Mouse (Mus musculus): Measurements from ENCODE around the gene Farp1. TPM values are rescaled to one million over a fixed set of nuclear protein-coding genes. Genes with fewer than 3 reads are reported as not detected.
A peak's percentile ranks its signal among the peaks of the same experiment; 100 is the strongest.

Farp1 gene
- polyA plus RNA-seq, 1 experiment: 12.4 TPM

DNA sequence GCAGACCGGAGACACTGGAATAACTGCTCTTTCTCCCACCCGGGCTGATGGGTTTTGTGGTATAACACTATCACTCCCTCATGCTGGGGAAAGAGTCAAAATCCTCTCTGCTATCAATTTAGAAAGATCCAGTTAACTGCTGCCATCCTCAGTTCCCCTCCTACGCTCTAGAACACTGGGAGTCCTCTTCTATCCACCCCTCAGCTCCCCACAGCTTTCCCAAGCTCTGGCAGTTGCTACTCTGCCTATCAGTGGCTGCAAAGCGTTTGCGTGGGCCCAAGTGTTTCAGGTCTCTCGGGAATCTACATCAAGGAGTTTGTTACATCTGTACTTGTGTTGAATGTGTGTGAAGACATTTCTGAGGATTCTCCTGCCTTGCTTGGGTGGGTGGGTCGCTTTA is 287.6 kb downstream of the Farp1 start:
- H3K4me1 ChIP-seq (ENCODE audit: control insufficient read depth, insufficient read depth, insufficient read length, low read length): peaks cover 32% of the 10 kb centered on the region
- WGBS: 79% methylated on average over 7 of the region's 7 CpGs
- H3K27ac ChIP-seq (ENCODE audit: insufficient read depth, low read depth, low read length): no peak overlapping the region
- no peaks in the 10 kb centered on the region for H3K27me3 ChIP-seq (ENCODE audit: control insufficient read depth, insufficient read depth, low read length)
- no peak overlapping the region for H3K4me3 ChIP-seq (ENCODE audit: low read depth, low read length)
- no peaks in the 10 kb centered on the region for H3K36me3 ChIP-seq (ENCODE audit: control insufficient read depth, insufficient read depth, low read length)
- TF ChIP-seq CTCF (IDR thresholded peaks at IDR 0.05; ENCODE audit: extremely low read depth, insufficient read length, insufficient replicate concordance, low read depth, low read length) (no peak), POLR2A (IDR thresholded peaks at IDR 0.05; ENCODE audit: low read depth, low read length) (no peak)

DNA sequence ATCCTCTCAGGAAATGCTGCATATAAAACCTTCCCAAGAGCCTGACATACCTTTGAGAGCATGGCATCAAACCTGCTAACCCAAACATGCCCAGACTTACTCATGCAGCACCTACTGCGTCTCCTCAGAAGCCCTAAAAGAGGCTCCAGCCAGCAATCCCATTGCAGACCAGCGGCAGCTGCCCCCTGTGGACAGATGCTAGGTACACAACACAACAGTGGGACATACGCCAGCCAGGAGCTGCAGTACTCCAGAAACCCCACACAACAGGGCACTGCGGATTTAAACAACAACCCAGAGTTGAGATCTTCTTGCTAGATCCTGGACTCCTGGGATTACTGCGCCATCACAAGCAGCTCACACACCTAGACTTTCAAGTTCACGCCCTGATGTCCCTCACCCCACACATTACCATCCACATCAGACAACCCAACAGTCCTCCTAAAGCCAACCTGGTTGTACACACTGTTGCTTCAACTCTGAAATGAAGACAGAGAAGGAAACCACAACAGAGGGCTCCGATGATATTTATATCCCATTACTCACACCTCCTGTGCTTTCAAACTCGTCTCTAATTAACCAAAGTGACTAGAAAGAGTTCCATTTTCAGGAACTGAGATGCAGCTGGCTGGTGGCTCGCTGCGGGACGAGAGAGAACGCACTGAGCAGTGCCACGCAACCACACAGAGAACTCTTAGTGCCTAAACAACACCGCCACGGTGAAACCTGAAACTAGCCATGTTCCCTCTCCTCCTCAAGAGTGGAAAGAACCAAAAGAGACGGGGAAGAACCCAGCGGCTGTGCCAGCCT is 289.7 kb downstream of the Farp1 start:
- WGBS: 82% methylated on average over 17 of the region's 17 CpGs
- no peaks in the 10 kb centered on the region for H3K27me3 ChIP-seq (ENCODE audit: control insufficient read depth, insufficient read depth, low read length)
- peaks cover 40% of the 10 kb centered on the region for H3K4me1 ChIP-seq (ENCODE audit: control insufficient read depth, insufficient read depth, insufficient read length, low read length)
- no peak for TF ChIP-seq CTCF (IDR thresholded peaks at IDR 0.05; ENCODE audit: extremely low read depth, insufficient read length, insufficient replicate concordance, low read depth, low read length)
- TF ChIP-seq POLR2A (IDR thresholded peaks at IDR 0.05; ENCODE audit: low read depth, low read length): no peak
- peak overlapping the region; percentile 16; the same call in 1 of the 2 replicates for H3K27ac ChIP-seq (ENCODE audit: insufficient read depth, low read depth, low read length)
- H3K4me3 ChIP-seq (ENCODE audit: low read depth, low read length): no peak overlapping the region
- no peaks in the 10 kb centered on the region for H3K36me3 ChIP-seq (ENCODE audit: control insufficient read depth, insufficient read depth, low read length)

DNA sequence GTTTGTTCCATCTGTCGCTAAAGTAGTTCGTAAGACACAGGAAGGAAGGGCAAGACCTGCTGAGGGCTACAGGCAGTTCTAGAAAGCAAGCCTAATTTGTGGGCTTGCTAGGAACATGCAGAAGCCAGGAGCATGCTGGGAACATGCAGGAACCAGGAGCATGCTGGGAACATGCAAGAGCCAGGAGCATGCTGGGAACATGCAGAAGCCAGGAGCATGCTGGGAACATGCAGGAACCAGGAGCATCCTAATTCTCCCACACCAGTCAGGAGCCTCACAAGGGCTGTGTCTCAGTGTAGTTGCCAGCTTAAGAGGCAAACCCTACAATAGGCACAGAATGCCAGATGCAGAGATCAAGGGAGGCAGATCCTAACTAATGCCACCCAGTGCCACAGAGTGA is 291.4 kb downstream of the Farp1 start:
- WGBS: 89% methylated on average over 2 of the region's 2 CpGs
- TF ChIP-seq POLR2A (IDR thresholded peaks at IDR 0.05; ENCODE audit: low read depth, low read length) (no peak), CTCF (IDR thresholded peaks at IDR 0.05; ENCODE audit: extremely low read depth, insufficient read length, insufficient replicate concordance, low read depth, low read length) (no peak)
- Histone ChIP-seq H3K27ac (ENCODE audit: insufficient read depth, low read depth, low read length) (no peak overlapping the region), H3K27me3 (ENCODE audit: control insufficient read depth, insufficient read depth, low read length) (no peaks in the 10 kb centered on the region), H3K4me3 (ENCODE audit: low read depth, low read length) (no peak overlapping the region), H3K36me3 (ENCODE audit: control insufficient read depth, insufficient read depth, low read length) (no peaks in the 10 kb centered on the region), H3K4me1 (ENCODE audit: control insufficient read depth, insufficient read depth, insufficient read length, low read length) (peaks cover 45% of the 10 kb centered on the region)

DNA sequence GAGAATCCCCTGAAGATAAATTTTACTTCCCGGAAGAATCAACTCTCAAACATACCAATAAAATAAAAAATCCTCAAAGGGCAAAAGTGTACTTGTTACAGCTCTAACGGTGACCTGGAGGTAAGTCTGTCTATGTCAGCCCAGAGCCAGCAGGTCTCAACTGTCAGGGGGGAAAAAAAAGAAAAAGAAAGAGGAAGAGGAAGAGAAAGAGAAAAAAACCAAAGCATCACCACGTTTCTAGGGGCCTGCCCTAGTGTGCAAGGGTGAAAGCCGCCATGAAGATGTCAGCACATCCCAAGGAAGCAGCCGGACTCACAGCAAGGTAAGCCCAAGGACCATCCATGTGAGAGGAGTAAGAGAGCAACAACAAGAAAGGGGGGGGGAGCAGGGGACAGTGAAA is 293.9 kb downstream of the Farp1 start:
- H3K27me3 ChIP-seq (ENCODE audit: control insufficient read depth, insufficient read depth, low read length): no peaks in the 10 kb centered on the region
- H3K36me3 ChIP-seq (ENCODE audit: control insufficient read depth, insufficient read depth, low read length): no peaks in the 10 kb centered on the region
- H3K27ac ChIP-seq (ENCODE audit: insufficient read depth, low read depth, low read length): no peak overlapping the region
- no peak overlapping the region for H3K4me3 ChIP-seq (ENCODE audit: low read depth, low read length)
- TF ChIP-seq POLR2A (IDR thresholded peaks at IDR 0.05; ENCODE audit: low read depth, low read length) (no peak), CTCF (IDR thresholded peaks at IDR 0.05; ENCODE audit: extremely low read depth, insufficient read length, insufficient replicate concordance, low read depth, low read length) (no peak)
- peaks cover 37% of the 10 kb centered on the region for H3K4me1 ChIP-seq (ENCODE audit: control insufficient read depth, insufficient read depth, insufficient read length, low read length)
- WGBS: 67% methylated on average over 5 of the region's 5 CpGs

DNA sequence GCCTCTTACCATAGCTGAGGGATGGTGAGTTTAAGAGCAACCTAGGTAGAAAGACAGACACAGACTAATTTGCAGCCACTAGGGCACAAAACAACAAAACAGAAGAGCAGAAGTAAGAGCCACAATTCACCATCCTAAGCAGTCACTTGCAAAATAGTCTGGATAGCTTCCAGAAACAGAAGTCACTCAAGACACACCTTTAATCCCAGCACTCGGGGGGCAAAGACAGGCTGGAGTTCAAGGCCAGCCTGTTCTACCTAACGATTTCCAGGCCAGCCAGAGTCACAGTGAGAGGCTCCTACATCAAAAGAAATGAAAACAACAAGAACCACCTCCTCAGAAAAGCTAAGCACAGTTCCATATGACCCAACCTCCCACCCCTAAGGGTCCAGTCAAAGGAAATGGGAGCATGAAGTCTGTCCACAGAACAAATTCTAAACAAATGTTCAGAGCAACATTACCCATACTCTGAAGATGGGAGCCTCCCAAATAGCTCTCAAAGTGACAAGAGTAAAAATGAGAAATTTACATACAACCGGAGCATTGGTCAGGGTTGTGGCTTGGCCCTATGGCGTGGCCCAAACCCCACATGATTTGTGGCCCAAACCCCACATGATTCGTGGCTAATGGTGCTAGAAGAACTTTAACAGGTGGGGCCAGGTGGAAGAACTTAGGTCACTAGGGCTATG is 294.5 kb downstream of the Farp1 start:
- WGBS: 51% methylated on average over 5 of the region's 5 CpGs
- no peaks in the 10 kb centered on the region for H3K27me3 ChIP-seq (ENCODE audit: control insufficient read depth, insufficient read depth, low read length)
- no peak overlapping the region for H3K4me3 ChIP-seq (ENCODE audit: low read depth, low read length)
- peaks cover 32% of the 10 kb centered on the region for H3K4me1 ChIP-seq (ENCODE audit: control insufficient read depth, insufficient read depth, insufficient read length, low read length)
- no peak overlapping the region for H3K27ac ChIP-seq (ENCODE audit: insufficient read depth, low read depth, low read length)
- no peak for TF ChIP-seq CTCF (IDR thresholded peaks at IDR 0.05; ENCODE audit: extremely low read depth, insufficient read length, insufficient replicate concordance, low read depth, low read length)
- no peaks in the 10 kb centered on the region for H3K36me3 ChIP-seq (ENCODE audit: control insufficient read depth, insufficient read depth, low read length)

DNA sequence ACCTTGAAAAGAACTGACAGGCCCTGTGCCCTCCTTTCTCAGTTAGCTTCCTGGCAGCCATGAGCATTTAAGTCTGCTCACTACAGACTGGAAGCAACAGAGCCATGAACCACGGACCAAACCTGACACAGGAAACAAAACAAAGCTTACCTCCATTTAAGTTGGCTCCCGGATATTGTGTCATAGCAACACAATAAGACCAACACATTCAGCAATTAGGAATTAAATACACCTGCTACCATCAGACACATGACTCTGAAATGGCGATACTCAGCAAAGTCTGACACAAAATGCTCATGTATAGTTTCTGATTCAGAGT is 295.0 kb downstream of the Farp1 start:
- Histone ChIP-seq H3K27ac (ENCODE audit: insufficient read depth, low read depth, low read length) (no peak overlapping the region), H3K4me3 (ENCODE audit: low read depth, low read length) (no peak overlapping the region), H3K27me3 (ENCODE audit: control insufficient read depth, insufficient read depth, low read length) (no peaks in the 10 kb centered on the region), H3K4me1 (ENCODE audit: control insufficient read depth, insufficient read depth, insufficient read length, low read length) (peaks cover 30% of the 10 kb centered on the region), H3K36me3 (ENCODE audit: control insufficient read depth, insufficient read depth, low read length) (peaks cover under 1% of the 10 kb centered on the region; the same call in 1 of the 2 replicates)
- TF ChIP-seq CTCF (IDR thresholded peaks at IDR 0.05; ENCODE audit: extremely low read depth, insufficient read length, insufficient replicate concordance, low read depth, low read length) (no peak), POLR2A (IDR thresholded peaks at IDR 0.05; ENCODE audit: low read depth, low read length) (no peak)
- 63% methylated on average over 3 of the region's 3 CpGs for WGBS

Other genes with a start within 250 kb of the Farp1 start
- 4.1 and 6.0 TPM in 2 replicates for gene Ipo5, start 124.0 kb upstream of the Farp1 start, polyA plus RNA-seq (2012; rRNA removed)